Mouse (Mus musculus): ENCODE results near the gene Prelid1. TPM values are rescaled to one million over a fixed set of nuclear protein-coding genes. Genes with fewer than 3 reads are reported as not detected.

Prelid1 gene
- 100 to 1,000 TPM; 202 to 217 TPM for total RNA-seq (2023)

DNA sequence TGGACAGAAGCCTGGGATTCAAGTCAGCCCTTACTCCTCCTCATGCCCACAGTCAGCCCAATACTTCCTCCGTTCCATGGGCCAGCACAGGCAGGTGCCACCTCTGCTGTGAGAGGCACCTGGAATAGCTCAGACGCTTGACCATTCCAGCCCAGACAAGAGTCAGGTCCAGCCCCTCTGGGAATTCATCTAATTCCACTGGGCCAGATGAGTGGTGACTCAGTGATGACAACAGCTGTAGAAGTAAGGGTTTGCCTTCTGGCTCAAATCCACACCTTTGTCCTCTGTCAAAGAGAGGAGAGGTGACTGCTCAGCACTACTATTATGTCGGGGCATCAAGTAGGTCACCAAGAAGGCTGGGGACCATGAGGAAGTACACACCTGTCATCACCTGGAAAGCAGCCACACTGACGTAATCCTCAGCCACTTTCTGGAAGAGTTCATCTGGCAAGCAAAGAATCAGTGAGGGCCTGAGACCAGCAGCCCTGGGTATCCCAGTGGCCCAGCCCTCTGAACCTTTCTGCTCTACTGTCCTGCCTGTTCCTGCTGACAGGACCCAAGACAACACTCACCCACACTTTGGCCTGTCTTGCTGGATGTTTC, at the start of gene Prelid1:
Gene Prelid1, plus strand, starts transcription at position 570 of the 603 bp plus-strand sequence.

DNA sequence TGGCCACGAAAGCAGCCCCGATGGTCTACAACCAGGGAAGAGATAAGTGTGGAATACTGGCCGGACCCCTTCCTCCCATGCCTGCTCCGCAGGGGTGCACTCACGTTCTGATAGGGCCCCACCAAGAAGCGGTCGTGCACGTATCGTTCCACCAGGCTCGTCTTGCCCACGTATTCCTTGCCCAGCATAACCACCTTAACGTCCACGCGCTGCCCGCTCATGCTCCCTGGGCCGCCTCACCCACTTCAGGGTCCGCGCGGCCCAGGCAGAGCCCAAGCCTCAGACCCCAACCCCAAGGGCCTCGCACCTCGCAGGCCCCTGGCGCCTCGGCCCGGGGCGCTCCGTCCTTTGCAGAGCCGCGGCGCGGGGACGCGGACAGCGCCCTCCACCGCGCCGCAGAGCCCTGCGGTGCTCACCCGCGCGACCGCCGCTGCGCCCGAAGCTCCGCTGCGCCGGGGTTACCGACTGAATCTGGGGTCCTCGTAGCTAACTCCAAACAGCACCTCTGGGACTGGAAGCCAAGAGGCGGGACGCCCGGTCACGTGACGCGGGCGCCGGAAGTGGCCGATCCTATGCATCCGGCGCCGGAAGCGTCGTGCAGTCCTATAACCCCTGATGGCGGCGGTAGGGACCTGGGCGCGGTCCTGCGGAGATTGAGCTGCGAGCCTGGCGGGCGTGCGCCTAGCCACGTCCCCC, 1.3 kb downstream of the Prelid1 start, which contains the start of gene Rab24:
Gene Rab24, minus strand, starts transcription at position 513 of the 696 bp plus-strand sequence.

GRCm38 (mm10) chr13:55329683-55330566, 9.6 kb downstream of the Prelid1 start, which contains the start of gene Mxd3:
TSS of gene Mxd3 (minus strand) at chr13:55329823.

DNA sequence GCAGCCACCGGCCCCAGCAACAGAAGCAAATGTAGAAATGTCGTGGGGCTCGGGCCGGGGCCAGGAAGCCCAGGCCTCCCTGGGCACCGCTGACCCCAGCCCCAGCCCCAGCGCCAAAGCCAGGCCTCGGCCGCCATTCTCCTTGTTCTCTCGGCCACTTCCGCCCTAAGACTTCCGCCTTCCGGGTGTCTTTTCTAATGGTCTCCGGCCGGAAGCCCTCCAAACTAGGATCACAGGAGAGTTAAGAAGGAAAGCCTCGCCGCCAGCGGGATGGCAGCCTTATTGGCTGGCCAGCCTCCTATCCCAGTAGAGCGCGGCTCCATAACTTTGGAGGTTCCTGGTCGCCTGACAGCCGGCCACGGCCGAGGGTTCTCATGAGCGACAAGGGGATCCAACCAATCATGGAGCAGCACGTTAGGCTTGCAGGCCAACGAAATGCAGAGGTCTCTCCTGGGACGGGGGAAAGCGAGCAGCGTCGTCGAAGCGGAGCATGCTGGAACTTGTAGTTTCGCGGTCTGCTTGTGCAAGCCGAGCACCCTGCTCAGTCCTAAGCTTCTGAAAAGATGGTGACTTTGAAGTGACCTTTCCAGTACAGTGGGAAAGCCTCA, 42.3 kb downstream of the Prelid1 start, which contains the start of gene Lman2:
Gene Lman2, minus strand, starts transcription at position 331 of the 608 bp plus-strand sequence.

GRCm38 (mm10) chr13:55369531-55370114, 49.3 kb downstream of the Prelid1 start, which contains the start of gene Rgs14:
TSS of gene Rgs14 (plus strand) at chr13:55369732.

Other genes with a start within 250 kb of the Prelid1 start
- 10 to 100 TPM; 38.8 to 41.7 TPM for gene Uimc1, start 220.2 kb upstream of the Prelid1 start, total RNA-seq (2023)
- gene Zfp346, start 215.2 kb upstream of the Prelid1 start, total RNA-seq (2023), result 10 to 100 TPM in 1 of 2 experiments, 1 to 10 TPM in 1; 9.2 to 11.9 TPM
- gene Gm17617, start 187.0 kb upstream of the Prelid1 start, total RNA-seq (2023), result not detected
- gene Fgfr4, start 167.9 kb upstream of the Prelid1 start, total RNA-seq (2023), result not detected
- gene Nsd1, start 110.7 kb upstream of the Prelid1 start, total RNA-seq (2023), result 100 to 1,000 TPM in 1 of 2 experiments, 10 to 100 TPM in 1; 92.1 to 115 TPM
- gene Rab24, start 1.4 kb downstream of the Prelid1 start, total RNA-seq (2023), result 10 to 100 TPM; 71.5 to 92.3 TPM
- gene Mxd3, start 9.3 kb downstream of the Prelid1 start, total RNA-seq (2023), result 10 to 100 TPM; 18.4 to 20.5 TPM
- gene Lman2, start 42.3 kb downstream of the Prelid1 start, total RNA-seq (2023), result 10 to 100 TPM; 78.0 to 83.3 TPM
- 100 to 1,000 TPM in 1 of 2 experiments, 10 to 100 TPM in 1; 92.7 to 109 TPM for gene Rgs14, start 49.2 kb downstream of the Prelid1 start, total RNA-seq (2023)
- not detected for gene Slc34a1, start 77.7 kb downstream of the Prelid1 start, total RNA-seq (2023)
- gene Pfn3, start 94.7 kb downstream of the Prelid1 start, total RNA-seq (2023), result not detected
- gene F12, start 106.3 kb downstream of the Prelid1 start, total RNA-seq (2023), result 1 to 10 TPM; 1.4 to 2.0 TPM
- gene Grk6, start 124.6 kb downstream of the Prelid1 start, total RNA-seq (2023), result 100 to 1,000 TPM; 194 to 214 TPM
- 1 to 10 TPM; 7.0 to 7.3 TPM for gene Prr7, start 143.8 kb downstream of the Prelid1 start, total RNA-seq (2023)
- under 1 TPM; 0.13 to 0.96 TPM for gene Dbn1, start 167.6 kb downstream of the Prelid1 start, total RNA-seq (2023)
- gene Pdlim7, start 193.2 kb downstream of the Prelid1 start, total RNA-seq (2023), result 100 to 1,000 TPM in 1 of 2 experiments, 10 to 100 TPM in 1; 92.0 to 120 TPM
- 100 to 1,000 TPM; 289 to 310 TPM for gene Dok3, start 208.8 kb downstream of the Prelid1 start, total RNA-seq (2023)
- gene Ddx41, start 216.2 kb downstream of the Prelid1 start, total RNA-seq (2023), result 10 to 100 TPM; 35.8 to 41.1 TPM

Data from neutrophil, adult 83 days (primary cell).